Mouse (Mus musculus) myocyte (in vitro differentiated cells): ENCODE results near the gene B3galt6.

Source experiments
- MYOD1 ChIP-seq, 3 experiments: IDR thresholded peaks; one replicate each; pipeline ENCODE4 v1.6.1; 2011; ENCODE audit warnings: control low read depth in 2 of 3, low read depth in 2 of 3, mild to moderate bottlenecking in 2 of 3, moderate library complexity in 1 of 3; ENCODE audit not compliant: insufficient read length in 2 of 3, control insufficient read depth in 1 of 3
- MYOG ChIP-seq, 3 experiments: IDR thresholded peaks; one replicate each; pipeline ENCODE4 v1.6.1; 2011; ENCODE audit warnings: control low read depth in 2 of 3, low read depth in 2 of 3, mild to moderate bottlenecking in 2 of 3; ENCODE audit not compliant: insufficient read length in 2 of 3, control insufficient read depth in 1 of 3, insufficient read depth in 1 of 3
- POLR2A ChIP-seq: IDR thresholded peaks from one replicate; pipeline ENCODE4 v1.6.1; 2011; ENCODE audit warnings: low read depth, mild to moderate bottlenecking, control low read depth, moderate library complexity; ENCODE audit not compliant: insufficient read length
- POLR2AphosphoS2 ChIP-seq: IDR thresholded peaks from one replicate; pipeline ENCODE4 v1.6.1; 2011; ENCODE audit warnings: low read depth, control low read depth; ENCODE audit not compliant: insufficient read length
- TCF12 ChIP-seq: IDR thresholded peaks from one replicate; pipeline ENCODE4 v1.6.1; 2011; ENCODE audit warnings: mild to moderate bottlenecking, control low read depth; ENCODE audit not compliant: poor library complexity, insufficient read depth, severe bottlenecking
- USF1 ChIP-seq: IDR thresholded peaks from one replicate; pipeline ENCODE4 v1.6.1; 2011; ENCODE audit warnings: low read depth, mild to moderate bottlenecking, control low read depth, moderate library complexity

- TF ChIP-seq POLR2A (no peak), MYOG (IDR thresholded peaks at IDR 0.05; ENCODE audit: control insufficient read depth in 1 of 3, insufficient read depth in 1 of 3, insufficient read length in 2 of 3, low read depth in 2 of 3) (no peak), USF1 (no peak), TCF12 (no peak), MYOD1 (IDR thresholded peaks at IDR 0.05; ENCODE audit: control insufficient read depth in 1 of 3, insufficient read length in 2 of 3, low read depth in 2 of 3) (no peak), POLR2AphosphoS2 (no peak)
Measured at GRCm38 (mm10) chr4:156019771-156020170, 27.3 kb upstream of the B3galt6 start.
